Mouse (Mus musculus) bone marrow, adult 2 months (tissue): ENCODE data around the gene Wfdc18.

ENCODE experiments used
- CTCF ChIP-seq: fragments of 200-500 bp; IDR thresholded peaks from 2 replicates; pipeline ENCODE4 v1.5.1; 2011; ENCODE audit warnings: low read length, control low read depth; ENCODE audit not compliant: control insufficient read depth, insufficient read depth
- POLR2A ChIP-seq: fragments of 200-500 bp; IDR thresholded peaks from 2 replicates; pipeline ENCODE4 v1.6.1; 2011; ENCODE audit warnings: low read depth, mild to moderate bottlenecking, control low read depth, low read length, borderline replicate concordance; ENCODE audit not compliant: control insufficient read depth

DNA sequence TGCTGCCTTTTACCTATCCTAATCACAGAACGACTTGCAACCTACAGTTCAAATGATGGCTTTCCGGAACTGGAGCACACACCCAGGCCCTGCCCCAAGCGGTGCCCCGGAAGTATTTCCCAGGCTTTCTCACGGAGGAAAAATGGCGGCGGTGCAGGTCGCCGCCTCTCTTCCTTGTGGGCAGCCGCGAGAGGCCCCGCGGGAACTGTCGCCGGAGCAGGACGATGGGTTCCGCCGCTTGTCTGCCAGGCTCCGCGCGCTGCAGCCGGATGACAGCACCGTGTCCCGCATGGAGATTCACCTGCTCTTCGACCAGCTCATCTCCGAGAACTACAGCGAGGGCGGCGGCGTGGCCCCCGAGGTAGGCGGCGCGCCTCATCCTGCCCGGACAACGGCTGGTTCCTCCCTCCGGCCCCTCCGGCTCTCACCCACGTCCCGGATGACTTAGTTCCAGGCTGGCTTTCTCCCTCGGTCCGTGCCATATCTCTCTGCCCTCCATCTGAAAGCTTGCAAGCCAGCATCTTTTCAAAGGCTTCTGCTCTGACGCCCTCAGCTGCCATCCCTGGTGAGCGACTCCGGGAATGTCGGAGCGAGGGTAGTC lies 44.9 kb downstream of the Wfdc18 start, which contains the start of gene Heatr6:
- no peak for TF ChIP-seq CTCF
- TF ChIP-seq POLR2A: peak; percentile 18; the same call in 1 of the 2 replicates
